Mouse (Mus musculus) gastrocnemius, postnatal 10 days (tissue): ENCODE results near the gene A630001G21Rik. TPM values are rescaled to one million over a fixed set of nuclear protein-coding genes. Genes with fewer than 3 reads are reported as not detected.
"Not testable (repeated sequence)": the region's sequence is repeated elsewhere in the genome, so short reads cannot be mapped to it uniquely, and the experiment has no call there.

Source experiments
- DNase-seq: peaks from one replicate; pipeline ENCODE4 v3.0.0; 2021; ENCODE audit warnings: mixed read lengths
- long read RNA-seq, 2 experiments: library from polyadenylated mRNA; stranded (forward); transcript quantifications; one replicate each; pipeline ENCODE4 v2.0.0; 2021
- total RNA-seq, 2 experiments: library from RNA; stranded (reverse); gene quantifications; 2 replicates each; pipeline ENCODE4 v1.2.3; 2021

The A630001G21Rik gene
- 1 to 10 TPM in 1 of 2 experiments, under 1 TPM in 1; 0.42 to 1.6 TPM for total RNA-seq
- long read RNA-seq, experiment 1, partial matches to known transcripts, result 0 of 2 reads
- long read RNA-seq, experiment 1, other reads (novel, unspliced or antisense), result 2 of 2 reads
- long read RNA-seq, experiment 2, partial matches to known transcripts, result 1 of 2 reads
- long read RNA-seq, experiment 2, other reads (novel, unspliced or antisense), result 1 of 2 reads

DNA sequence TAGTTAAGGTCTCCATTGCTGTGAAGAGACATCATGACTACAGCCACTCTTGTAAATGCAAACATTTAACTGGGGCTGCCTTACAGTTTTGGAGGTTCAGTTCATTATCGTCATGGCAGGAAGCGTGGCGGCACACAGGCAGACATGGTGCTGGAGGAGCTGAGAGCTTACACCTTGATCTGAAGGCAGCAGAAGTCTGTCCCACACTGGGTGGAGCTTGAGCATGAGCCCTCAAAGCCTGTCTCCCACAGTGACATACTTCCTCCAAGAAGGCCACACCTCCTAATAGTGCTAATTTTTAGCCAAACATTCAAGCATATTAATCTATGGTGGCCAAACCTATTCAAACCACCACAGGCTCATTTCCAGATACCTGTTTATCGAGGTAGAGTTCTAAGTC lies at the start of gene A630001G21Rik:
A630001G21Rik (minus strand) TSS at position 208 of the 400 bp plus-strand sequence.
- no peak for DNase-seq

DNA sequence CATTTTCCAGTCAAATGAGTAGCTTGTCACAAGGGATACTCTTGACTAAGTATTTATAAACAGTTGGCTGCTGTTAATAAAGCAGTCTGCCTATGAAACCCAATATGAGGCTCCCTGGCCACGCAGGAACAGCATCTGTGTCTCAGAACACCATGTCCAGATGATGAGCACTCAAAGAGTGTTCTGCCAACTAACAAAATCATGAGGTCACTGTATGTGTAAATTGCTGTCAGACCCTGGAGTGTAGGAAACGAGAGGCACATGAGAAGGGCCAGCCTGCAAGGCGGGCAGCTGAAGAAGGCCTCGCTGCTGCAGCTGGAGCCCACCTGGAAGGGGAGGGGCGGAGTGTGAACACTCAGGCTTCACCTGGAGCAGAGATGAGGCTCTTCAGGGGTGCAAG lies 48.7 kb upstream of the A630001G21Rik start:
- DNase-seq, result no peak

DNA sequence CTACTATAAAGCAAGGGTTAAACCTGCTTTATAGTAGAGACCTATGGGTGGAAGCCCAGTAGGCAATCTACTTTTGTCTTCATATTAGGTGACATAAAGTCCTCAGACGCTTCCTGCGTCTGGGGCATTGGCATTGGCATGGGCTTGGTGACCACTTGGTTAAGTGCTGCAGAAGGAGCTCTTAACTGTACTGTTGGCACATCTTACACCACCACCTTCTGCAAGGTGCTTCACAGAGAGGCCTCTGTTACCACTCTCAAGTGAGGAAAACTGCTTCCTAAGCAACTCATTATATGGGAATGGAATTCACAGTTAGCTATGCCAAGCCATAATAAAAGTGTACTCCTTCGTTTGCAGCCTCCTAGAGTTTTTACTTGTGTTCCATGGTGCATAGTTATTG lies 46.5 kb upstream of the A630001G21Rik start:
- no peak for DNase-seq

- no peak for DNase-seq
Measured at GRCm38 (mm10) chr1:85822239-85822638, 43.8 kb upstream of the A630001G21Rik start.

GRCm38 (mm10) chr1:85819695-85820094 lies 41.3 kb upstream of the A630001G21Rik start:
- DNase-seq, result no peak

- DNase-seq, result no peak
Measured at GRCm38 (mm10) chr1:85818121-85818520, 39.7 kb upstream of the A630001G21Rik start.

GRCm38 (mm10) chr1:85814213-85814612 lies 35.8 kb upstream of the A630001G21Rik start:
- DNase-seq, result not testable (repeated sequence)

GRCm38 (mm10) chr1:85810787-85811186 lies 32.3 kb upstream of the A630001G21Rik start:
- no peak for DNase-seq

DNA sequence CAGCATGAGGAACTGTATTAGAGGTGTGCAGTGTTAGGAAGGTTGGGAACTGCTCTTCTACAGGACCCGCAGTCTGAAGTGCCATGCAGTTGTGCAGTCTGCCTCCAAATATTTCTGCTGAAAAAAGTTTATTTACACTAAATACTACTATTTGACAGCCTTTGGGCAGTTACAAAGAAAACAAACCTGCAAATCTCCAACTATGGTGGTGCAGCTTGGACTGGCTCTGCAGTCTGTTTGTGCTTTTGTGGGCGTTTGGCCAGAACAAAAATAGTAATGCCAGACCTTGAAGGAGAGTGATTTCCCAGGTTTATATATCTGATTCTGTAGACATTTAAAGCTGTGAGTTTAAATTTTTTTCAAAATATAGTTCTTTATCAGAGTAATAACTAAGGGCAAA lies 31.9 kb upstream of the A630001G21Rik start:
- DNase-seq, result no peak

GRCm38 (mm10) chr1:85809256-85809655 lies 30.8 kb upstream of the A630001G21Rik start:
- no peak for DNase-seq

- DNase-seq, result no peak
Measured at GRCm38 (mm10) chr1:85804551-85804950, 26.1 kb upstream of the A630001G21Rik start.

DNA sequence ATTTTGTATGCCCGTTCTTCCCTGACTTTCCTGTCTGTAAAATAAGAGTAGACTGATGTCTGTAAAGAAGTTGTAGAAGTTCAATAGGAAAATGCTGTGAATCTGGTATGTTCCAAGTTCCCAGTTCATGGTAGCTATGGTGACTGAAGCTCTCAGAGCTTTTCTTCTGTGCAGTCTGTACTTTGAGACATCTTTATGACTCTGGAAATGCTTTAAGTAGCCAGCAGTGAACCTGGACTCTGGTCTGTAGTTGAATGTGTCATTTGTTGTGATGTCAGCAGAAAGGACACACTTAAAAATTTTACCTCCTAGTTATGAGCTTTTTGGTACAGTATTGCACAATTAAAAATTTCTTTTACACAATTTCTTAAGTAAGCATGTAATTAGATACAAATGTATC lies 24.1 kb upstream of the A630001G21Rik start:
- no peak for DNase-seq

DNA sequence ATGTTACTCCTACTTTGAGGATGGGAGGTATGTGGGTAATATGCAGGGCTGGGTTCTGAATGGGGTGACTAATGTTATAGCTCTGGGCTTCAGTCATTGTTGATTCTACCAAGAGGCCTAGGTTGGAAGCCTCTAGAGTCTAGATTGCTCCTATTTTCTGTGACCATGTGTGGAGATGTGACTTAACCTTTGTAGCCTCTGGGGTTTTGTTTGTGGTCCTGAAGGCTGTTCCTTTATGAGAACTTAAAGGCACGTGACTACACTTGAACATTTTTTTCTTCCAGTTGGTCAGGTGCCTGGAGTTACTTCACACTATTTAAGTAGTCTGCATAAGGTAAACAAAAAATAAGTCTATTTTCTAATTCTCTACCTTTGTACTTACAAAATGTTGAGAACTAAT lies 21.3 kb upstream of the A630001G21Rik start:
- DNase-seq, result no peak

- no peak for DNase-seq
Measured at GRCm38 (mm10) chr1:85795196-85795595, 16.8 kb upstream of the A630001G21Rik start.

DNA sequence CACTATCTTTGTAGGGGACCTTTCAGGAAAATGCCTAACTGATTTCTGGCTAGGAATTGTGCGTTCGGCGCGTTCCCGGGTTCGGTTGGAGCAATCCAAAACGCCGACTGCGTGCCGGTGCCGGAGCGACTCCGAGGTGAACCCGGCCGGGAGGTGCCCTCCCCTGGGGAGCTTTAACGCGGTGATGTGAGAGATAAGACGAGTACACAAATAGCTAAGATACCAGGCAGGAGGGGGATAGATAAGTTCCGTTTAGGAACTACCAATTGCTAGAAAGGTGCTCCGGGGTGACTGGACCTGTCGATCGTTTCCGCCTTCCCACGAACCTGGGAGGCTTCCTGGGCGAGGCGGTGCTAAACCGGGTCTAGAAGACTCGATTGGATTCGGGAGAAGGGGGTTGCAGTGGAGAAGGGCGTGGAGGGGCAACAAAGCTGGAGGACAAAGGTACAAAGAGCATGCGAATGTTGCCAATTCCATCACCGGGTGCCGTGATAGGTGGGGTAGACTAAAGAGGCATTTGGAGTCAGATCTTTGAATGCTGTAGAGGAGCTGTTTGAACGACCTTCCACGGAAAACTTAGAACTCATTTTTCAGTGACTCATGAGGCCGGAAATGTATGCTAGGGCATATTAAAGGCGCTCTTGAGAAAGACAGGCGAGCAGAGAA lies 15.8 kb upstream of the A630001G21Rik start:
- peak; percentile 41 for DNase-seq

- peak; percentile 92 for DNase-seq
Measured at GRCm38 (mm10) chr1:85793208-85794105, 15.0 kb upstream of the A630001G21Rik start, which contains the start of gene Cab39. Cab39 (plus strand) TSS chr1:85793441.

GRCm38 (mm10) chr1:85791476-85791875 lies 13.0 kb upstream of the A630001G21Rik start:
- DNase-seq, result no peak

DNA sequence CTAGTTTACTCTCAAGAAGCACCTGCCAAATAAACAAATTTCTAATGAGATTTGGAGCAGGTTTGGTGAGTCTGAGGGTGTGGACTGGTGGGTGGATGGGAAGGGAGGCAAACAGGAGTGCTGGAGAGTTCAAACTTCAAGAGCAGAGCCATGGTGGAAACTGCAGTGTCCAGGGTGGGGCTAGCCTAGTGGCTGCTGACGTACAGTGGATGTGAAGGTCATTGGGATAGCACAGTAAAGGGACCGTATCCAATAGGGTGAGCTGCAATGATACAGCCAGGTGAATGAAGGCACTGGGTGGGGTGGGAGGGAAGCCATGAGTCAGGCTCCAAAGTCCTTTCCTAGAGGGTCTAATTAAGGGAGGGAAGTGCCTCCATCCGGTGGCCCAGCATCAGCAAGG lies 12.1 kb upstream of the A630001G21Rik start:
- DNase-seq, result no peak

GRCm38 (mm10) chr1:85779428-85780180 lies 1.2 kb upstream of the A630001G21Rik start:
- DNase-seq, result no peak

DNA sequence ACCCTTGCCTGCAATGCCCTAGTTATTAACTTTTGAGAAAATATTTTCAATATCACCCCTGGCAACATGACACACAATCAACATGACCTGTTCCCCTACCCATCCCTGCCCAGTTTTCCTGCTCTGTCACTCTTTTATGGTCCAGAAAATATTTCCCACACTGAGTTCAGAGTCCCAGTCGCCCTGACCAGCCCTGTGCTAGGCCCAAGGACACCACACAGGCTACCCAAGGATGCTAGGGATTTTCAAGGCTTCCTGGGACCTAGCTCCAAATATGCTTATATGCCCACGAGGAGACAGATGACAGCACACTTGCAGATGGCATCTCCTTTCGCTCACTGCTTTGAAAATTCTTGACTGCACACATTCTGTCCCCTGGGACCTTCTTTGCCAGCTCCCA lies 569 bp upstream of the A630001G21Rik start:
- DNase-seq, result no peak

DNA sequence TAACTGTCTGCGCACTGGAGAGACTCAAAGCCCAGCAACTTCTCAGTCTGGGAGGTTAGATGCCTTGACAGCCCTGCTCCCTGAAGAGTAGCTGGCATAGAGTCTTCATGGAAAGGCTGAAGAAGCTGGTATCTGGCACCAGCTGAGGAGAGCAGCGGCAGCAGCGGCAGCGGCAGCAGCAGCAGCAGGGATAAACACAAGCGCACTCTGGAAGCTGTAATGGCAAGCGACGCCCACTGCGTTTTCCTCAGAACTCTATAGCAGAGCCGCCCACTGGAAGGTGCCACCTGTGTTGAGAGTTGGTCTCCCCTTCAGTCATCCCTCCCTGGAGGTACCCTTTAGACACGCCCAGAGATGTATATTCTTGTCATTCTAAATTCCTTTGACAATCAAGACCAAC lies 2.3 kb downstream of the A630001G21Rik start:
- DNase-seq, result no peak

DNA sequence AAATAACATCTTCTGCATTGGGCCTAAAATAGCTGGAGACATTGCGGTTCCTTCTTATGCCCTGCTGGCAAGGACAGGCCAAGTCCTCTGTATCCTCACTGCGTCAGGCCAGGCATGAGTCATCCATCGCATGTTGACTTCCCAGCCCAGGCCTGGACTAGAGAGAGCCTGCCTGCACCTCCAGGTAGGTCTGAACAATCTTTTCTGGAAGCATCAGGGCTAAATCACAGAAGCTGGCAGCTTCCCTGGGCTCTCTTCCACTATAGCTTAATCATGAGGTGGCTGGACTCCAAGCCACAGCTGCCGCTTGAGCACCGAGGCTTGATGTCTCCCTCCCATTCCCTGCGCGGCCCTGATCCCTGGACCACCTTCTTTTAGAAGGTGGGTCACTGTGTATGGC lies 3.3 kb downstream of the A630001G21Rik start:
- no peak for DNase-seq
